Mouse (Mus musculus) granulocyte monocyte progenitor cell, adult 5-6 weeks (primary cell): ENCODE data around the gene Vmn2r3. TPM values are rescaled to one million over a fixed set of nuclear protein-coding genes. Genes with fewer than 3 reads are reported as not detected.
"Not testable (repeated sequence)": the region's sequence is repeated elsewhere in the genome, so short reads cannot be mapped to it uniquely, and the experiment has no call there.

Source experiments
- ATAC-seq: replicated peaks from 2 replicates; pipeline ENCODE4 v1.8.0; 2016; ENCODE audit warnings: mild to moderate bottlenecking, moderate TSS enrichment, inconsistent platforms; ENCODE audit not compliant: poor library complexity, severe bottlenecking
- total RNA-seq, 2 experiments: library from RNA; stranded (forward) in 1 of 2; stranded (reverse) in 1 of 2; fragments of 200-712, 200-1000 nt in 1 of 2; fragments of >200 nt in 1 of 2; fragmentation: Nextera tagmentation in 1 of 2; gene quantifications; 2 replicates each; pipeline ENCODE4 v1.2.3; 2014 to 2017

Vmn2r3 gene
- not detected in 2 replicates for total RNA-seq (2014; fragmentation: Nextera tagmentation)
- not detected in 2 replicates for total RNA-seq (2017)

GRCm38 (mm10) chr3:64289609-64290008 is at the start of gene Vmn2r3:
Gene Vmn2r3, minus strand, starts transcription at chr3:64289709.
- ATAC-seq = no peak

GRCm38 (mm10) chr3:64332548-64332947 is 43.0 kb upstream of the Vmn2r3 start:
- ATAC-seq = no peak

GRCm38 (mm10) chr3:64321824-64322223 is 32.3 kb upstream of the Vmn2r3 start:
- ATAC-seq = no peak

- no peak for ATAC-seq
Measured at GRCm38 (mm10) chr3:64306799-64307198, 17.3 kb upstream of the Vmn2r3 start.

- no peak for ATAC-seq
Measured at GRCm38 (mm10) chr3:64265762-64266112, 23.8 kb downstream of the Vmn2r3 start.

GRCm38 (mm10) chr3:64265056-64265761 is 24.3 kb downstream of the Vmn2r3 start:
- ATAC-seq = not testable (repeated sequence)

- no peak for ATAC-seq
Measured at GRCm38 (mm10) chr3:64259582-64259981, 29.9 kb downstream of the Vmn2r3 start.

- ATAC-seq = no peak
Measured at GRCm38 (mm10) chr3:64251646-64252045, 37.9 kb downstream of the Vmn2r3 start.

- not testable (repeated sequence) for ATAC-seq
Measured at GRCm38 (mm10) chr3:64250461-64250860, 39.0 kb downstream of the Vmn2r3 start.

GRCm38 (mm10) chr3:64235459-64235858 is 54.0 kb downstream of the Vmn2r3 start:
- not testable (repeated sequence) for ATAC-seq

GRCm38 (mm10) chr3:64233655-64234054 is 55.9 kb downstream of the Vmn2r3 start:
- not testable (repeated sequence) for ATAC-seq

GRCm38 (mm10) chr3:64227243-64227642 is 62.3 kb downstream of the Vmn2r3 start:
- ATAC-seq = no peak

Other genes starting within 250 kb of the Vmn2r3 start
- not detected in 2 replicates for gene Vmn2r1, start 208.2 kb downstream of the Vmn2r3 start, total RNA-seq (2014; fragmentation: Nextera tagmentation)
- gene Vmn2r1, start 208.2 kb downstream of the Vmn2r3 start, total RNA-seq (2017) = not detected in 2 replicates
- not detected in 2 replicates for gene Vmn2r2, start 147.8 kb downstream of the Vmn2r3 start, total RNA-seq (2014; fragmentation: Nextera tagmentation)
- not detected in 2 replicates for gene Vmn2r2, start 147.8 kb downstream of the Vmn2r3 start, total RNA-seq (2017)
- gene Vmn2r4, start 125.7 kb upstream of the Vmn2r3 start, total RNA-seq (2014; fragmentation: Nextera tagmentation) = not detected in 2 replicates
- not detected in 2 replicates for gene Vmn2r4, start 125.7 kb upstream of the Vmn2r3 start, total RNA-seq (2017)
- gene Vmn2r5, start 220.1 kb upstream of the Vmn2r3 start, total RNA-seq (2014; fragmentation: Nextera tagmentation) = not detected in 2 replicates
- not detected in 2 replicates for gene Vmn2r5, start 220.1 kb upstream of the Vmn2r3 start, total RNA-seq (2017)